Mouse (Mus musculus): ENCODE measurements around the gene Rnf150.

DNA sequence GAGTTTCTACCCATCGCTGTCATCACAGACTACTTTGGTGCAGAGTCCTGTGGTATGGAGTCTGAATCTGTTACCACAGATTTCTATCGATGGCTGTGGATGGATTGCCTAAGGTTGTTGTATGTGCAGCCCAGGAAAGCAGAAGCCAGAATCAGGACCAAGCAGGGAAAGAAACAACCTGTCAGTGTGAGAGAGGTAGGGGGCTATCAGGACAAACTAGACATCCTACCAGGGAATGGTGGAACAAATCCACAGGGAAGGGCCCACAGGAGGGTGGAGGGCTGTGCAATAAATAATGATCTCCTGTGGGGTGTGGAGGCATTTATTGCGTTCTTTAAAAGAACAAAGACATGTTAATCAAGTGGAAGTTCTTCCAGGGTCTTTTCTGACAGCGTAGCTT, 56.5 kb downstream of the Rnf150 start:
- TF ChIP-seq CTCF (IDR thresholded peaks at IDR 0.05; ENCODE audit: low read depth, low read length) (no peak), POLR2A (IDR thresholded peaks at IDR 0.05; ENCODE audit: extremely low read depth, insufficient read depth, low read length) (no peak)

All from liver, adult 2 months (tissue).